In genomic region chr11:94617646-94618045, GRCm38 (mm10) we compare ENCODE assay signal across 36 mouse cellular contexts. TPM values are rescaled to one million over a fixed set of nuclear protein-coding genes. Genes with fewer than 3 reads are reported as not detected.
"Had no signal": no experiment of that assay in that cellular context is flagged by ENCODE, and none has a peak within 500 bp of the region (broad histone marks: within the 10 kb centered on the region; RNA-seq: fewer than 3 reads in every experiment).

No protein-coding gene starts in this region.

- H3K36me3 ChIP-seq: heart, embryonic 12.5 days; heart, embryonic 13.5 days; heart, embryonic 15.5 days; hindbrain, embryonic 10.5 days; hindbrain, embryonic 12.5 days; hindbrain, embryonic 13.5 days; hindbrain, embryonic 15.5 days; intestine, embryonic 15.5 days; kidney, embryonic 15.5 days had no signal

- DNase-seq: heart, postnatal 10 days; heart, postnatal 14 days; heart, postnatal 36 days; heart, postnatal 4 days; kidney, adult 11 months; kidney, adult 18-20 months; kidney, adult 2 months; kidney, adult 8-10 months; kidney, adult 9 months; kidney, postnatal 10 days; kidney, postnatal 14 days; kidney, postnatal 25 days; kidney, postnatal 36 days; kidney, postnatal 4 days; layer of hippocampus, adult 9-11 months; layer of hippocampus, postnatal 36 days had no signal

- H3K4me3 ChIP-seq: heart, embryonic 12.5 days; heart, embryonic 13.5 days; heart, embryonic 15.5 days; hindbrain, embryonic 10.5 days; hindbrain, embryonic 12.5 days; hindbrain, embryonic 13.5 days; hindbrain, embryonic 15.5 days; intestine, embryonic 15.5 days; kidney, embryonic 15.5 days; layer of hippocampus, adult 2 months; left cerebral cortex, adult 2 months had no signal

- H3K9ac ChIP-seq: heart, embryonic 12.5 days; heart, embryonic 13.5 days; heart, embryonic 15.5 days; hindbrain, embryonic 12.5 days; hindbrain, embryonic 13.5 days; hindbrain, embryonic 14.5 days; hindbrain, embryonic 15.5 days; intestine, embryonic 15.5 days; kidney, embryonic 15.5 days had no signal

- ATAC-seq: hindbrain, embryonic 16.5 days; hindbrain, postnatal 0 days; inflammation-experienced regulatory T-cells, adult 6 months; intestine, embryonic 15.5 days; intestine, embryonic 16.5 days; intestine, postnatal 0 days had no signal

- H3K27me3 ChIP-seq: hindbrain, embryonic 12.5 days; hindbrain, embryonic 15.5 days; intestine, embryonic 15.5 days; kidney, embryonic 15.5 days had no signal

- H3K27ac ChIP-seq: heart, embryonic 13.5 days; heart, embryonic 15.5 days; hindbrain, embryonic 10.5 days; hindbrain, embryonic 12.5 days; hindbrain, embryonic 13.5 days; hindbrain, embryonic 14.5 days; hindbrain, embryonic 15.5 days; hindbrain, postnatal 0 days; intestine, embryonic 15.5 days; kidney, embryonic 15.5 days; kidney, postnatal 0 days; layer of hippocampus, adult 2 months; left cerebral cortex, adult 2 months had no signal

- H3K4me2 ChIP-seq: heart, embryonic 11.5 days; heart, embryonic 12.5 days; heart, embryonic 13.5 days; heart, embryonic 15.5 days; hindbrain, embryonic 12.5 days; hindbrain, embryonic 13.5 days; hindbrain, embryonic 14.5 days; hindbrain, embryonic 15.5 days; intestine, embryonic 15.5 days; kidney, embryonic 15.5 days had no signal

- H3K4me1 ChIP-seq: heart, embryonic 12.5 days; heart, embryonic 13.5 days; heart, embryonic 15.5 days; hindbrain, embryonic 10.5 days; hindbrain, embryonic 12.5 days; hindbrain, embryonic 13.5 days; hindbrain, embryonic 15.5 days; intestine, embryonic 15.5 days had no signal

- H3K9me3 ChIP-seq: heart, embryonic 15.5 days; hindbrain, embryonic 10.5 days; hindbrain, embryonic 12.5 days; hindbrain, embryonic 13.5 days; hindbrain, embryonic 15.5 days; intestine, embryonic 15.5 days; kidney, embryonic 15.5 days had no signal

RNA-seq across cellular contexts. Expression of gene Chad, which starts 52.8 kb away (rescaled TPM):
- polyA plus RNA-seq: heart, embryonic 11.5 days; kidney, embryonic 14.5 days had no signal
